Mouse (Mus musculus) stomach, postnatal 0 days (tissue): ENCODE results near the gene Ikzf3. TPM values are rescaled to one million over a fixed set of nuclear protein-coding genes. Genes with fewer than 3 reads are reported as not detected.

Experiments used
- ATAC-seq: fragments of 200-750 bp; cut with Nextera tagmentation; 2 replicates; pipeline ENCODE4 v1.8.0; 2017; ENCODE audit not compliant: low FRiP score, low TSS enrichment
- DNase-seq: peaks from one replicate; pipeline ENCODE4 v3.0.0-alpha.2; 2016; ENCODE audit warnings: low spot score
- H3K27ac ChIP-seq: fragments of 300-500 bp; sonication (generic); replicated peaks from 2 replicates; pipeline ENCODE4 v1.5.1; 2014; ENCODE audit warnings: mild to moderate bottlenecking, control low read depth
- H3K27me3 ChIP-seq: fragments of 300-500 bp; sonication (generic); 2 replicates; pipeline ENCODE4 v1.6.1; 2014; ENCODE audit warnings: low read length; ENCODE audit not compliant: control insufficient read depth, insufficient read depth
- H3K36me3 ChIP-seq: fragments of 300-500 bp; sonication (generic); 2 replicates; pipeline ENCODE4 v1.6.1; 2014; ENCODE audit warnings: low read length, mixed read lengths; ENCODE audit not compliant: control insufficient read depth, insufficient read depth
- H3K4me1 ChIP-seq: fragments of 300-500 bp; sonication (generic); replicated peaks from 2 replicates; pipeline ENCODE4 v1.6.1; 2014; ENCODE audit warnings: antibody characterized with exemption; ENCODE audit not compliant: control insufficient read depth, insufficient read depth
- H3K4me2 ChIP-seq: fragments of 300-500 bp; sonication (generic); replicated peaks from 2 replicates; pipeline ENCODE4 v1.6.1; 2014; ENCODE audit warnings: low read depth, mild to moderate bottlenecking, control low read depth, moderate library complexity
- H3K4me3 ChIP-seq: fragments of 300-500 bp; sonication (generic); 2 replicates; pipeline ENCODE4 v1.5.1; 2014; ENCODE audit warnings: low read depth, low read length, control low read depth
- H3K9ac ChIP-seq: fragments of 300-500 bp; sonication (generic); 2 replicates; pipeline ENCODE4 v1.6.1; 2014; ENCODE audit warnings: mild to moderate bottlenecking, low read length, control low read depth, mixed read lengths
- H3K9me3 ChIP-seq: fragments of 300-500 bp; sonication (generic); 2 replicates; pipeline ENCODE4 v1.6.1; 2016; ENCODE audit warnings: low read length; ENCODE audit not compliant: control insufficient read depth
- CTCF ChIP-seq: IDR thresholded peaks from 2 replicates; pipeline ENCODE4 v1.5.1; 2016; ENCODE audit warnings: antibody characterized with exemption, low read depth, mild to moderate bottlenecking, moderate library complexity
- EP300 ChIP-seq: optimal IDR thresholded peaks from 2 replicates; pipeline ENCODE3; 2016; ENCODE audit warnings: antibody characterized with exemption
- WGBS: fragments of 180-500 bp; shearing (Covaris S2); extraction: QIAGEN DNeasy Blood & Tissue Kit; methylation state at CpG from one replicate; pipeline ENCODE4 v1.1.7; 2014; 5-methylcytosine and 5-hydroxymethylcytosine counted together
- polyA plus RNA-seq: library from polyadenylated mRNA; unstranded; fragments of >200 nt; fragmentation: Nextera tagmentation; extraction: Ambion mirVana; gene quantifications from 2 replicates; pipeline ENCODE4 v1.2.1, GENCODE M21; 2015

Gene Ikzf3
- polyA plus RNA-seq, 1 experiment from 2014 or later = 0.15 TPM

DNA sequence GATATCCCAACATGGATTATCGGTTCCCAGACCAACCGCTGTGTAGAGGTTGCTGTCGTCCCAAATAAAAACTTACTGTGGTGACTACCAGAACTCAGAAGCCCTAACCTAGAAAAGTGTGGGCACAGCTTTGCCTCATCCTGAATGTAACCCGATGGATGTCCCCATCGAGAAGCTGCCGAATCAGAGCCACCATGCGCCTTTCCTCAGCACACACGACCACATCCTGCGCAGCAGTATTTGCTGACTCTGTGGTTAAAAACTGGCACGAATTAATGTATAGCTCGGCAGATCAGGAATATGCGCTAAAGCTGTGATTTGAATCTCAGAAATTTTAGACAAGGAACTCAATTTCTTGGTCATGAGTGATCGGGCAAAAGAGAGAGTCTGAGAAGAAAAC is 33.0 kb downstream of the Ikzf3 start:
- ATAC-seq (no peak), DNase-seq (no peak)
- Histone ChIP-seq H3K27ac (no peak overlapping the region), H3K4me2 (no peak overlapping the region), H3K9me3 (no peaks in the 10 kb centered on the region), H3K4me1 (no peaks in the 10 kb centered on the region), H3K9ac (no peak overlapping the region), H3K27me3 (no peaks in the 10 kb centered on the region), H3K36me3 (no peaks in the 10 kb centered on the region), H3K4me3 (no peak overlapping the region)
- 88% methylated on average over 13 of the region's 13 CpGs for WGBS
- TF ChIP-seq CTCF (no peak), EP300 (no peak)

DNA sequence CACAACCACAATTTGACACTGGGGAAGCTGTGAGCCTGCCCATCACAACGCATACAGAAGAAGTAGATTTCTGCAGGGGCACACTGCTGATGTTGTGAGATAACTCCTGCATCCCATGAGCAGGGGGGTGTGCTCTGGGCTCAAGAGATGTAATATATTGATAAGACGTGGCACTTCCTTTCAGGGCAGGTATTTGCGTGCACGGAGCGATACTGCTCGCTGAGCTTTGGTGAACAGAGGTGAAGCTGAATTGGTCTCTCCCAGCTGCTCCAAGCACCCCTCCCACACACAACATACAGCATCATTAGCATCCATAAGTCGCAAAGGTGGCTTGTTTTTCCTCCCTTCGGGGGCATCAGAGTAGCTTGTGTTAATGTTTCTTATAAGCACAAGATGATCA is 35.7 kb downstream of the Ikzf3 start:
- Histone ChIP-seq H3K9me3 (no peaks in the 10 kb centered on the region), H3K4me3 (no peak overlapping the region), H3K27me3 (no peaks in the 10 kb centered on the region), H3K4me1 (no peaks in the 10 kb centered on the region), H3K9ac (no peak overlapping the region), H3K27ac (no peak overlapping the region), H3K4me2 (no peak overlapping the region), H3K36me3 (no peaks in the 10 kb centered on the region)
- no peak for ATAC-seq
- DNase-seq = no peak
- TF ChIP-seq EP300 = no peak
- TF ChIP-seq CTCF = no peak
- 70% methylated on average over 8 of the region's 8 CpGs for WGBS

DNA sequence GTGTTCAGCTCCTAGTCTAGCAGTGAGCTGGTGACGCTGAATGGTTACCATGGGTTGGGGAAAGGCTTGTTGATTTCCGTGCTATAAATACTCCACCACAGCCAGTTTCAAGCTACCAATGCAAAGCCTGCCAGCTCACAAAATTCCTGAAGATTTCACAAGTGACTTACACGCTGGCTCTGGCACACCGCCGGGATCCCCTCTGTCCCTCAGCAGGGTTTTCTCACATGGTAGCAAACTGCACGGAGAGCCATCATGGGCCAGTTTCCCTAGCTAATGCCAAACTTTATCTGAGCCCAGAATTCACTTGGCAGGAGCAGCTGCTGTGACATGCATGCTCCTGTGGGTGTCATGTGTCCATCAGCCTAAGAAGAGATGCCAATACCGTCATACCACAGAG is 36.4 kb downstream of the Ikzf3 start:
- no peak for TF ChIP-seq CTCF
- TF ChIP-seq EP300 = no peak
- H3K36me3 ChIP-seq = no peaks in the 10 kb centered on the region
- H3K9me3 ChIP-seq = no peaks in the 10 kb centered on the region
- H3K4me1 ChIP-seq = no peaks in the 10 kb centered on the region
- DNase-seq = no peak
- no peaks in the 10 kb centered on the region for H3K27me3 ChIP-seq
- no peak overlapping the region for H3K27ac ChIP-seq
- no peak overlapping the region for H3K4me3 ChIP-seq
- WGBS = 63% methylated on average over 7 of the region's 7 CpGs
- no peak overlapping the region for H3K4me2 ChIP-seq
- ATAC-seq = no peak
- no peak overlapping the region for H3K9ac ChIP-seq

DNA sequence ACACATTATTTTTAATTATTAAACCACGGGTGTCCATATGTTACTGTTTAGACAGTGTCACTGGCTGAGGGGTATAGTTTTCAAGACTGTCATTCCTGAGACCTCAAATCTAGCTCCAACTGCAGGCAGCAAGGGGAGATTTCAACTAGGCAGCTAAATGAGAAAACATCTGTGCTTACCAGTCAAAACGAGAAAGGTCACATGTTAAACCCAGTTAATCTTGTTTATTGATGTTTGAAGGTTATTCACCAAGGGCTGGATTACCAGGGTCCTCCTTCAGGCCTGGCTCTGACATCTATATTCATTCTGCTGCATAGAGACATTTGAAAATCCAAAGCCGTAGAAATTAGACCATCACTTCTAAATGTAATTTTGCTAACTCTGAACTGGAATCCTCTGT is 40.9 kb downstream of the Ikzf3 start:
- Histone ChIP-seq H3K4me2 (no peak overlapping the region), H3K4me3 (no peak overlapping the region), H3K4me1 (no peaks in the 10 kb centered on the region), H3K9me3 (no peaks in the 10 kb centered on the region), H3K27ac (no peak overlapping the region), H3K9ac (no peak overlapping the region), H3K36me3 (no peaks in the 10 kb centered on the region), H3K27me3 (no peaks in the 10 kb centered on the region)
- TF ChIP-seq EP300 = no peak
- TF ChIP-seq CTCF = no peak
- no peak for ATAC-seq
- no peak for DNase-seq
- WGBS = 45% methylated on average over 3 of the region's 3 CpGs

DNA sequence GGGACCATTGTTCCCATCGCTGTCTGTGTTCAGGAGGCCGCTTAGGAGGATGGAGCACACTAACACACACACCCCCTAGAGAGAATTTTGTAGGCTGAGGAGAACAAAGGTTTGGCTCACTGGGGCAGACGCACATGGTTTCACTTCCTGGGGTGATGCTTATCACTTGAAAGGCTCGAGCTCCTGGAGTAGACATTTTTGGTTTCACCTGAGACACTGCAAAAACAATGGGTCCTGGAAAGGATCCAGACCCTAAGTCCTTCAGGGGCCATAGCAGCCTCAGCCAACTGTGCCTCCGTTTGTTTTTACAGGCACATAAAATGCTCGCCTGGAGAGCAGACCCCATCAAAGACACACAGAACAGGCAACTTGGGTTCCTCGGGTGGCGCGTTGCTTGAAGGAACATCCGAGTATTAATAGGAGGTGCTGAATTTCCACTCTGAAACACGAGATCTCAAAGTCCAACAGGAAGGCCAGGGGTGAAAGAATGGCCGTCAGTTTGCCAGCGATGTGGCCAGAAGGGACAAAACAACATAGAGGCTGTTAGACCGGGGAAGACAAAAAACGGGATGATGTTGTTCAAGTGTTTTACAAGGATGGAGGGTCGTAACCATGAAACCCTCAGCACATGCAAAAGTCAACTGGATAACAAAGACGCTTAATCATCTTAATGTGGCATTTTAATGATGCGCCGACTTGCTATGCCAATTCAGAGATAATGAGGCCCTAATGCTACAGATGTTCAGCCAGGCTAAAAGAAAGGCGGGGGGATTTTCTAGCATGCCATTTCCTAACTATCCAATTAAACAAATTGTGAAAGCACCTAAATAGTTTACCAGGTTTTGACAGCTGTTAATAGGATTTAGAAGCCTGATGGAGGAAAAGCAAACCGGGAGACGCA is 48.2 kb downstream of the Ikzf3 start:
- TF ChIP-seq CTCF (no peak), EP300 (no peak)
- Histone ChIP-seq H3K27me3 (no peaks in the 10 kb centered on the region), H3K4me2 (no peak overlapping the region), H3K9me3 (no peaks in the 10 kb centered on the region), H3K4me1 (no peaks in the 10 kb centered on the region), H3K36me3 (no peaks in the 10 kb centered on the region), H3K27ac (no peak overlapping the region), H3K9ac (no peak overlapping the region), H3K4me3 (no peak overlapping the region)
- DNase-seq (no peak), ATAC-seq (no peak)
- WGBS = 55% methylated on average over 22 of the region's 22 CpGs

DNA sequence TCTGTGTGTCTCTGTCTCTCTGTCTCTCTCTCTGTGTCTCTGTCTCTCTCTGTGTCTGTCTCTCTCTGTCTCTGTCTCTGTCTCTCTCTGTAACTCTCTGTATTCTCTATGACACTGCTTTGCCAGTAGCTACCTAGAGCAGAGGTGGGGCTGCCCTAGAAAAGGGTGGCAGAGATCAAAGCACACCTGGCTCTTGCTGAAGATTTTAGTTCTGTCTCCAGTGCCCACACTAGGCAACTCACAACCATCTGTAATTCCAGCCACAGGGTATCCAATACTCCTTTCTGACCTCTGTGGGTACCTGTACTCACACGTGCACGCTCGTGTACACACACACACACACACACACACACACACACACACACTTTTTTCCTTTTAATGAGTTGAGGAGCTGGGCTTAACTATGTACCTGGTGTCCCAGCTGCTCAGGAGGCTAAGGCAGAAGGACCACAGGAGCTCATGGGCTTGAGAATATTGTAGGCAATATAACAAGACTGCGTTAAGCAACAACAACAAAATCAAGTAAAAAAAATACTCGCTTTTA is 50.6 kb downstream of the Ikzf3 start:
- H3K36me3 ChIP-seq = no peaks in the 10 kb centered on the region
- H3K4me2 ChIP-seq = no peak overlapping the region
- no peaks in the 10 kb centered on the region for H3K4me1 ChIP-seq
- DNase-seq (no peak), ATAC-seq (no peak)
- no peak overlapping the region for H3K9ac ChIP-seq
- no peak overlapping the region for H3K4me3 ChIP-seq
- TF ChIP-seq CTCF = no peak
- TF ChIP-seq EP300 = no peak
- H3K27me3 ChIP-seq = no peaks in the 10 kb centered on the region
- no peaks in the 10 kb centered on the region for H3K9me3 ChIP-seq
- 84% methylated on average over 5 of the region's 5 CpGs for WGBS
- no peak overlapping the region for H3K27ac ChIP-seq
